Comparison of ENCODE assay signal across 15 mouse cellular contexts in genomic region chr12:16189441-16189840, GRCm38 (mm10).
A peak's percentile ranks its signal among the peaks of the same experiment; 100 is the strongest.
DNase-seq lines count a peak whose midpoint lies in the region; ATAC-seq and TF ChIP-seq lines count a peak whose summit lies in the region.
"Had no signal": no experiment of that assay in that cellular context is flagged by ENCODE, and none has a peak within 500 bp of the region (broad histone marks: within the 10 kb centered on the region; RNA-seq: fewer than 3 reads in every experiment).

No protein-coding gene starts in this region.

- no peak for TF ChIP-seq EP300 in heart, postnatal 0 days (IDR thresholded peaks at IDR 0.05; ENCODE audit: low read depth)

- no peak overlapping the region for H3K27ac ChIP-seq in kidney, postnatal 0 days
- H3K27ac ChIP-seq in heart, postnatal 0 days (ENCODE audit: low read depth) = no peak overlapping the region; the same call in 1 of the 2 replicates
- H3K27ac ChIP-seq: hindbrain, embryonic 15.5 days; midbrain, embryonic 10.5 days had no signal

- peaks cover 8% of the 10 kb centered on the region; the same call in 1 of the 2 replicates for H3K4me1 ChIP-seq in kidney, postnatal 0 days (replicated peaks; ENCODE audit: insufficient read depth, low read length)
- peaks cover 24% of the 10 kb centered on the region for H3K4me1 ChIP-seq in heart, postnatal 0 days (ENCODE audit: control insufficient read depth, insufficient read depth)

- no peaks in the 10 kb centered on the region for H3K9me3 ChIP-seq in kidney, postnatal 0 days (replicated peaks; ENCODE audit: low read length)
- no peaks in the 10 kb centered on the region for H3K9me3 ChIP-seq in heart, postnatal 0 days (replicated peaks; ENCODE audit: control insufficient read depth, low read length)
- H3K9me3 ChIP-seq: G1E; hindbrain, embryonic 15.5 days; midbrain, embryonic 10.5 days had no signal

- no peak overlapping the region for H3K9ac ChIP-seq in kidney, postnatal 0 days (ENCODE audit: low read depth, low read length)
- no peak overlapping the region for H3K9ac ChIP-seq in heart, postnatal 0 days (replicated peaks; ENCODE audit: low read depth, low read length)
- H3K9ac ChIP-seq: hindbrain, embryonic 15.5 days; lung, embryonic 14.5 days had no signal

- no peak for ATAC-seq in kidney, postnatal 0 days (replicated peaks; ENCODE audit: low FRiP score, low read depth)
- peak; percentile 37; the same call in 1 of the 2 replicates for ATAC-seq in heart, postnatal 0 days (ENCODE audit: insufficient read depth, low read depth)
- ATAC-seq: forebrain, embryonic 14.5 days had no signal

- no peaks in the 10 kb centered on the region for H3K27me3 ChIP-seq in kidney, postnatal 0 days (ENCODE audit: insufficient read depth, low read length)
- H3K27me3 ChIP-seq in heart, postnatal 0 days (ENCODE audit: control insufficient read depth, insufficient read depth, low read length) = no peaks in the 10 kb centered on the region
- H3K27me3 ChIP-seq: hindbrain, embryonic 15.5 days had no signal

- peak; percentile 27; the same call in 1 of the 2 replicates for TF ChIP-seq CTCF in kidney, postnatal 0 days (IDR thresholded peaks at IDR 0.05; ENCODE audit: low read depth)
- peak; percentile 38 for TF ChIP-seq CTCF in heart, postnatal 0 days (IDR thresholded peaks at IDR 0.05; ENCODE audit: low read depth)

- H3K4me3 ChIP-seq in kidney, postnatal 0 days (replicated peaks; ENCODE audit: low read depth, low read length) = no peak overlapping the region
- no peak overlapping the region for H3K4me3 ChIP-seq in heart, postnatal 0 days (ENCODE audit: low read depth, low read length)
- H3K4me3 ChIP-seq: hindbrain, embryonic 15.5 days; midbrain, embryonic 10.5 days had no signal

- no peaks in the 10 kb centered on the region for H3K36me3 ChIP-seq in kidney, postnatal 0 days (ENCODE audit: insufficient read depth, low read length)
- H3K36me3 ChIP-seq in heart, postnatal 0 days (replicated peaks; ENCODE audit: control insufficient read depth, insufficient read depth, low read length) = no peaks in the 10 kb centered on the region
- H3K36me3 ChIP-seq: G1E; hindbrain, embryonic 15.5 days; midbrain, embryonic 10.5 days had no signal

- no peak overlapping the region for H3K4me2 ChIP-seq in kidney, postnatal 0 days (ENCODE audit: low read length)
- H3K4me2 ChIP-seq in heart, postnatal 0 days (ENCODE audit: low read depth, low read length) = no peak overlapping the region
- H3K4me2 ChIP-seq: hindbrain, embryonic 15.5 days; lung, embryonic 14.5 days had no signal

- DNase-seq in adrenal gland, adult 8-10 months = peak; percentile 15
- no peak for DNase-seq in adrenal gland, postnatal 4 days (ENCODE audit: low spot score in 2 of 2)
- DNase-seq in kidney, postnatal 0 days (ENCODE audit: low spot score) = no peak
- DNase-seq in kidney, postnatal 25 days = no peak
- DNase-seq in MN1 (ENCODE audit: low spot score) = peak; percentile 20
- DNase-seq in heart, postnatal 0 days (ENCODE audit: low spot score) = peak; percentile 46
- no peak for DNase-seq in right cerebral cortex, adult 2 months (ENCODE audit: low spot score in 2 of 2)
- DNase-seq in retina, postnatal 1 day = no peak
- DNase-seq: B cell, adult 2 months; cerebellum, adult 11-12 months; lung, embryonic 14.5 days had no signal

Comparison
In these comparisons a context has a peak if more than half of its experiments do, and no peak if none do; other contexts are left out.
1. DNase-seq: peak in adrenal gland, adult 8-10 months (single experiment), MN1 (single experiment) and heart, postnatal 0 days (single experiment); none in adrenal gland, postnatal 4 days (0 of 2), kidney, postnatal 0 days (single experiment), kidney, postnatal 25 days (0 of 2), right cerebral cortex, adult 2 months (0 of 2) and retina, postnatal 1 day (single experiment).